In the genomic region with DNA sequence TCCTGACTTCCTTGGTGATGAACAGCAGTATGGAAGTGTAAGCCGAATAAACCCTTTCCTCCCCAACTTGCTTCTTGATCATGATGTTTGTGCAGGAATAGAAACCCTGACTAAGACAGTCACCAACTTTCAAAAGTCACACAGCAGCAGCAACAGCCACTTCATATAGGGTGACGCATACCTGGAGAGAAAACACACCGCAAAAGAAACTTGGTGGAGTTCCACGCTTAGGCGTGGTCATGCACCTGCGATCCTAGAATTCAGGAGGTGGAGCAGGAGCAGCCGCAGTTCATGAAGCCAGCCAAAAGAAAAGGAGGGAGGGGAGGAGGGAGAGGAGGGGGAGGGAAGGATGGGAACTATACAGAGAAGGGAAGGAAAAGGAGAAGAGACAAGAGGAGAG, we compare ENCODE assay signal across 34 mouse cellular contexts.
"Had no signal": no experiment of that assay in that cellular context is flagged by ENCODE, and none has a peak within 500 bp of the region (broad histone marks: within the 10 kb centered on the region; RNA-seq: fewer than 3 reads in every experiment).

No protein-coding gene starts in this region.

- H3K4me1 ChIP-seq: hindbrain, embryonic 15.5 days; intestine, embryonic 15.5 days had no signal

- H3K4me2 ChIP-seq: heart, embryonic 11.5 days; heart, embryonic 12.5 days; heart, embryonic 13.5 days; heart, embryonic 15.5 days; hindbrain, embryonic 12.5 days; hindbrain, embryonic 13.5 days; hindbrain, embryonic 14.5 days; hindbrain, embryonic 15.5 days; intestine, embryonic 15.5 days; kidney, embryonic 15.5 days had no signal

- H3K27ac ChIP-seq: heart, adult 2 months; heart, embryonic 10.5 days; heart, embryonic 13.5 days; heart, embryonic 15.5 days; hindbrain, embryonic 10.5 days; hindbrain, embryonic 12.5 days; hindbrain, embryonic 13.5 days; hindbrain, embryonic 14.5 days; hindbrain, embryonic 15.5 days; hindbrain, postnatal 0 days; intestine, embryonic 15.5 days; kidney, embryonic 15.5 days; kidney, postnatal 0 days; layer of hippocampus, adult 2 months had no signal

- H3K36me3 ChIP-seq: heart, embryonic 10.5 days; heart, embryonic 12.5 days; heart, embryonic 13.5 days; heart, embryonic 15.5 days; hindbrain, embryonic 10.5 days; hindbrain, embryonic 12.5 days; hindbrain, embryonic 13.5 days; hindbrain, embryonic 15.5 days; intestine, embryonic 15.5 days; kidney, embryonic 15.5 days had no signal

- H3K27me3 ChIP-seq: heart, embryonic 12.5 days; heart, embryonic 13.5 days; heart, embryonic 15.5 days; hindbrain, embryonic 12.5 days; hindbrain, embryonic 13.5 days; hindbrain, embryonic 15.5 days; intestine, embryonic 15.5 days; kidney, embryonic 15.5 days had no signal

- H3K9me3 ChIP-seq: heart, embryonic 10.5 days; heart, embryonic 12.5 days; heart, embryonic 13.5 days; heart, embryonic 15.5 days; hindbrain, embryonic 10.5 days; hindbrain, embryonic 12.5 days; hindbrain, embryonic 13.5 days; hindbrain, embryonic 15.5 days; intestine, embryonic 15.5 days; kidney, embryonic 15.5 days had no signal

- H3K4me3 ChIP-seq: heart, adult 2 months; heart, embryonic 10.5 days; heart, embryonic 12.5 days; heart, embryonic 13.5 days; heart, embryonic 15.5 days; hindbrain, embryonic 10.5 days; hindbrain, embryonic 12.5 days; hindbrain, embryonic 13.5 days; hindbrain, embryonic 15.5 days; intestine, embryonic 15.5 days; kidney, embryonic 15.5 days; layer of hippocampus, adult 2 months had no signal

- DNase-seq: heart, postnatal 10 days; heart, postnatal 14 days; heart, postnatal 36 days; heart, postnatal 4 days; kidney, adult 11 months; kidney, adult 18-20 months; kidney, adult 2 months; kidney, adult 8-10 months; kidney, adult 9 months; kidney, postnatal 10 days; kidney, postnatal 14 days; kidney, postnatal 36 days; kidney, postnatal 4 days; layer of hippocampus, adult 9-11 months had no signal

- H3K9ac ChIP-seq: heart, embryonic 12.5 days; heart, embryonic 13.5 days; heart, embryonic 15.5 days; hindbrain, embryonic 12.5 days; hindbrain, embryonic 13.5 days; hindbrain, embryonic 14.5 days; hindbrain, embryonic 15.5 days; intestine, embryonic 15.5 days; kidney, embryonic 15.5 days had no signal

- ATAC-seq: hindbrain, embryonic 16.5 days; hindbrain, postnatal 0 days; inflammation-experienced regulatory T-cells, adult 6 months; intestine, embryonic 15.5 days; intestine, embryonic 16.5 days; intestine, postnatal 0 days had no signal
